Mouse (Mus musculus): Measurements from ENCODE around the gene Arid3a. TPM values are rescaled to one million over a fixed set of nuclear protein-coding genes. Genes with fewer than 3 reads are reported as not detected.

Gene Arid3a
- total and polyA plus RNA-seq, 3 experiments = 11.8 to 17.2 TPM; not detected in 1

DNA sequence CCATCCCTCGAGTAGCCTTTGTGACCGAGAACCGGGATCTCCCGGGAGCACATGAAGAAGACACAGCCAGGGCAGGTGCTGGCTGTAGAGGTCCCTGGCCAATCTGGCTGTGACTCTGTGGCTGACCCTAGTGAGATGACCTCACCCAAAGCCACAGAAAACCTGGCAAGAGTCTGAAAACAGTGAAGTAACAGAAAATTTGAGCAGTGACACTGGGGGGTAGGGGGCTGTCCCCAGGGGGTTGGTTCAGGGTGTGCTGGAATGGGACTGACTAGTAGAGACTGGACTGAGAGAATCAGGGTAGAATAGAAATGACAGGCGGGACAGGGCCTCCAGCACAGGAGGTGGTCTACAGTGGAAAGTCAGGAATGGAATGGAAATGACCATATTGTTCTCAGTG lies 56.4 kb downstream of the Arid3a start:
- peak; percentile 47 for DNase-seq (ENCODE audit: low read depth, low spot score)
- Histone ChIP-seq H3K4me3 (ENCODE audit: control insufficient read depth in 1 of 2, insufficient read depth in 1 of 2, low read depth in 2 of 2, low read length in 2 of 2) (peak overlapping the region; percentile 77 to 85), H3K9ac (ENCODE audit: control insufficient read depth, low read depth, low read length, poor library complexity, severe bottlenecking) (peak overlapping the region; percentile 85), H3K4me1 (ENCODE audit: control insufficient read depth in 1 of 2, insufficient read depth in 2 of 2, low read length in 2 of 2) (peaks cover 0 to 11% of the 10 kb centered on the region in 2 experiments; a peak in 2 of 4 replicates), H3K27me3 (ENCODE audit: control insufficient read depth in 1 of 2, insufficient read depth in 2 of 2, low read length in 2 of 2) (no peaks in the 10 kb centered on the region), H3K79me2 (ENCODE audit: control insufficient read depth, insufficient read depth, low read length, poor library complexity) (peaks cover 30% of the 10 kb centered on the region), H3K36me3 (ENCODE audit: control insufficient read depth in 1 of 2, insufficient read depth in 2 of 2, low read length in 2 of 2) (peaks cover 0 to 5% of the 10 kb centered on the region in 2 experiments; a peak in 3 of 4 replicates), H3K9me3 (replicated peaks; ENCODE audit: insufficient read depth, low read length) (no peaks in the 10 kb centered on the region), H3K27ac (ENCODE audit: control insufficient read depth, low read depth, low read length) (peak overlapping the region; percentile 77)
- no peak for TF ChIP-seq SIN3A (IDR thresholded peaks at IDR 0.05; ENCODE audit: low read length)
- no peak for TF ChIP-seq CHD2 (IDR thresholded peaks at IDR 0.05; ENCODE audit: low read length)
- TF ChIP-seq SMC3 (IDR thresholded peaks at IDR 0.05; ENCODE audit: low read depth, low read length) = no peak
- TF ChIP-seq MAX (IDR thresholded peaks at IDR 0.05; ENCODE audit: low read length) = no peak
- TF ChIP-seq POLR2AphosphoS5 (IDR thresholded peaks at IDR 0.05; ENCODE audit: borderline replicate concordance, low read depth, low read length) = no peak
- TF ChIP-seq ZKSCAN1 (IDR thresholded peaks at IDR 0.05; ENCODE audit: low read depth, low read length) = no peak
- TF ChIP-seq MEF2A (IDR thresholded peaks at IDR 0.05; ENCODE audit: extremely low read depth, insufficient replicate concordance, low read depth, low read length, poor library complexity, severe bottlenecking) = no peak
- TF ChIP-seq EP300 (IDR thresholded peaks at IDR 0.05; ENCODE audit: low read depth in 1 of 2, low read length in 2 of 2) = no peak
- no peak for TF ChIP-seq POLR2A (IDR thresholded peaks at IDR 0.05; ENCODE audit: control insufficient read depth in 1 of 2, insufficient read depth in 1 of 2, low read depth in 1 of 2, low read length in 2 of 2, poor library complexity in 1 of 2)
- no peak for TF ChIP-seq KAT2A (conservative IDR thresholded peaks at IDR 0.05; ENCODE audit: low read depth, low read length)
- TF ChIP-seq HCFC1 (IDR thresholded peaks at IDR 0.05; ENCODE audit: low read depth, low read length) = no peak

DNA sequence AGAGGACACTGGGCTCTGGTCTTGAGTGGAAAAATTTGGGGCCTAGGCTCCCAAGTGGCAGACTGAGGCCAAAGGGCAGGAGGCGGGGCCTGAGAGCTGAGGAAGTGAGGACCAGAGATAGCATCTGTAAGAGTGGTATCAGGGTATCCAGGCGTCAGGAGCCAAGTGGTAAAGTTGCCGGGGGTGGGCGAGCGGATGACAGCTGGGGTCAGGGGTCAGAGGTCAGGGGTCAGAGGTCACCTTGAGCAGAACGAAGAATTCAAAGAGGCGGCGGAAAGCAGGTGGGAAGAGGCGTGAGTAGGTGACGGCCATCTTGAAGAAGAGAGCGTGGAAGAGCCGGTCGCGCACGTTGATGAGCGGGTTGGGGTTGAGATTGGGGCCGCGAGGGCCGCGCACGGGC lies 56.8 kb downstream of the Arid3a start:
- Histone ChIP-seq H3K79me2 (ENCODE audit: control insufficient read depth, insufficient read depth, low read length, poor library complexity) (peaks cover 30% of the 10 kb centered on the region), H3K9me3 (replicated peaks; ENCODE audit: insufficient read depth, low read length) (no peaks in the 10 kb centered on the region), H3K36me3 (ENCODE audit: control insufficient read depth in 1 of 2, insufficient read depth in 2 of 2, low read length in 2 of 2) (peaks cover 0 to 5% of the 10 kb centered on the region in 2 experiments; a peak in 2 of 4 replicates), H3K9ac (ENCODE audit: control insufficient read depth, low read depth, low read length, poor library complexity, severe bottlenecking) (peak overlapping the region; percentile 85), H3K4me1 (ENCODE audit: control insufficient read depth in 1 of 2, insufficient read depth in 2 of 2, low read length in 2 of 2) (peaks cover 0 to 11% of the 10 kb centered on the region in 2 experiments; a peak in 2 of 4 replicates), H3K27ac (ENCODE audit: control insufficient read depth, low read depth, low read length) (peak overlapping the region; percentile 77), H3K4me3 (ENCODE audit: control insufficient read depth in 1 of 2, insufficient read depth in 1 of 2, low read depth in 2 of 2, low read length in 2 of 2) (peak overlapping the region; percentile 77 to 85), H3K27me3 (ENCODE audit: control insufficient read depth in 1 of 2, insufficient read depth in 2 of 2, low read length in 2 of 2) (no peaks in the 10 kb centered on the region)
- DNase-seq (ENCODE audit: low read depth, low spot score) = peak; percentile 69
- TF ChIP-seq ETS1 (IDR thresholded peaks at IDR 0.05; ENCODE audit: low read depth, low read length) = 0 out of 2 replicates have a peak, but pooled peaks have one; percentile 37
- TF ChIP-seq KAT2A (conservative IDR thresholded peaks at IDR 0.05; ENCODE audit: low read depth, low read length) = no peak
- no peak for TF ChIP-seq RCOR1 (IDR thresholded peaks at IDR 0.05; ENCODE audit: low read depth, low read length)
- TF ChIP-seq MYC (IDR thresholded peaks at IDR 0.05; ENCODE audit: low read depth, low read length) = no peak
- no peak for TF ChIP-seq UBTF (IDR thresholded peaks at IDR 0.05; ENCODE audit: borderline replicate concordance, insufficient read depth, low read depth, low read length)
- peak; percentile 25; the same call in 1 of the 2 replicates for TF ChIP-seq MAX (IDR thresholded peaks at IDR 0.05; ENCODE audit: low read length)
- TF ChIP-seq TBP (IDR thresholded peaks at IDR 0.05; ENCODE audit: low read depth, low read length) = no peak
- TF ChIP-seq CHD2 (IDR thresholded peaks at IDR 0.05; ENCODE audit: low read length) = peak; percentile 80
- no peak for TF ChIP-seq RAD21 (IDR thresholded peaks at IDR 0.05; ENCODE audit: low read depth, low read length)
- TF ChIP-seq ZNF384 (IDR thresholded peaks at IDR 0.05; ENCODE audit: low read depth, low read length) = no peak
- peak in 1 of 2 experiments; percentile 40; a peak in 1 of 4 replicates for TF ChIP-seq POLR2A (IDR thresholded peaks at IDR 0.05; ENCODE audit: control insufficient read depth in 1 of 2, insufficient read depth in 1 of 2, low read depth in 1 of 2, low read length in 2 of 2, poor library complexity in 1 of 2)
- TF ChIP-seq TCF12 (IDR thresholded peaks at IDR 0.05; ENCODE audit: low read depth, low read length) = peak; percentile 54; the same call in 1 of the 2 replicates
- TF ChIP-seq E2F4 (IDR thresholded peaks at IDR 0.05; ENCODE audit: borderline replicate concordance, low read depth, low read length) = no peak
- peak in 1 of 2 experiments; percentile 57; a peak in 3 of 4 replicates for TF ChIP-seq EP300 (IDR thresholded peaks at IDR 0.05; ENCODE audit: low read depth in 1 of 2, low read length in 2 of 2)
- TF ChIP-seq HCFC1 (IDR thresholded peaks at IDR 0.05; ENCODE audit: low read depth, low read length) = peak; percentile 75
- TF ChIP-seq GATA1 (IDR thresholded peaks at IDR 0.05; ENCODE audit: low read depth, low read length) = peak; percentile 67
- peak; percentile 21; the same call in 1 of the 2 replicates for TF ChIP-seq TAL1 (IDR thresholded peaks at IDR 0.05; ENCODE audit: low read length)
